Mouse (Mus musculus) G1E (cell line): ENCODE measurements around the gene Pfkm. TPM values are rescaled to one million over a fixed set of nuclear protein-coding genes. Genes with fewer than 3 reads are reported as not detected.

Experiments
- ATAC-seq: 2 replicates; pipeline ENCODE4 v1.8.0; 2016; ENCODE audit warnings: mild to moderate bottlenecking; ENCODE audit not compliant: insufficient number of reproducible peaks, poor library complexity, low FRiP score, severe bottlenecking; ENCODE audit errors: extremely low read depth
- DNase-seq: peaks from one replicate; pipeline ENCODE4 v3.0.0; 2012; ENCODE audit warnings: low spot score
- H3K27me3 ChIP-seq: 2 replicates; pipeline ENCODE4 v1.6.1; 2012; ENCODE audit warnings: mild to moderate bottlenecking, low read length, inconsistent platforms; ENCODE audit not compliant: insufficient read depth
- H3K36me3 ChIP-seq: replicated peaks from 2 replicates; pipeline ENCODE3; 2012; ENCODE audit warnings: mild to moderate bottlenecking, inconsistent platforms
- H3K4me1 ChIP-seq: 2 replicates; pipeline ENCODE4 v1.6.1; 2012; ENCODE audit warnings: low read depth, low read length, inconsistent platforms, mixed read lengths; ENCODE audit not compliant: insufficient read depth
- H3K4me3 ChIP-seq: 2 replicates; pipeline ENCODE4 v1.5.1; 2012; ENCODE audit warnings: low read depth, mild to moderate bottlenecking, inconsistent platforms, low read length, moderate library complexity, mixed read lengths
- H3K9me3 ChIP-seq: replicated peaks from 2 replicates; pipeline ENCODE4 v1.6.1; 2012; ENCODE audit warnings: inconsistent platforms
- CTCF ChIP-seq: IDR thresholded peaks from 2 replicates; pipeline ENCODE4 v1.5.1; 2012; ENCODE audit warnings: low read depth, low read length, inconsistent platforms, mixed read lengths
- GATA1 ChIP-seq: IDR thresholded peaks from 2 replicates; pipeline ENCODE4 v1.6.1; 2012; ENCODE audit warnings: borderline replicate concordance, low read length, inconsistent platforms, mixed read lengths
- GATA2 ChIP-seq: IDR thresholded peaks from 2 replicates; pipeline ENCODE4 v1.6.1; 2012; ENCODE audit warnings: low read depth, low read length, inconsistent platforms, borderline replicate concordance
- POLR2AphosphoS5 ChIP-seq: IDR thresholded peaks from 2 replicates; pipeline ENCODE4 v1.6.1; 2012; ENCODE audit warnings: low read depth, low read length, inconsistent platforms; ENCODE audit not compliant: insufficient replicate concordance
- TAL1 ChIP-seq: conservative IDR thresholded peaks from 2 replicates; pipeline ENCODE4 v1.6.1; 2012; ENCODE audit warnings: low read depth, low read length, inconsistent platforms, mixed read lengths
- polyA plus RNA-seq: library from polyadenylated mRNA; stranded (reverse); fragments of >175 nt; gene quantifications from 2 replicates; pipeline ENCODE4 v1.2.3, GENCODE M21; 2012
- total RNA-seq, 2 experiments: library from RNA; stranded (forward) in 1 of 2; stranded (reverse) in 1 of 2; fragments of 200-1000 nt in 1 of 2; fragments of >200 nt in 1 of 2; fragmentation: Nextera tagmentation in 1 of 2; gene quantifications; 2 replicates each; pipeline ENCODE4 v1.2.3; 2014 to 2017

Pfkm gene
- total and polyA plus RNA-seq, 3 experiments, result 13.3 to 48.1 (median 13.5) TPM

DNA sequence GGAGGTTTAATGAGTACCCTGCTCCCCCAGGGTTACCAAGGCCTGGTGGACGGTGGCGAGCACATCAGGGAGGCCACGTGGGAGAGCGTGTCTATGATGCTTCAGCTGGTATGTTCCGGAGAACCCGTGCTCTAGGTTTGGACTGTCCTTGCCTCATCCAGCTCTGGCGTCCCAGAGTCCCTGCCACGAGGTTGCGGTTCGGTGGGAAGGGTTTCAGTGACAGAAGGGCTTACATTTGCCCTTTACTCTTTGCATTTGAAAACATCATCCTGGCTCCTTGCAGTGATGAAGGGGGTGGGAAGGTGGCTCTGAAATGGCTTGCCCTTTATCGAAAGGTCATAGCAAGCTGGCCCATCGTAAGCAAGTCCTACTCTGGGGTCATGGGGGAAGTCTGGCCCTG, 27.0 kb downstream of the Pfkm start:
- Histone ChIP-seq H3K4me3 (no peak overlapping the region), H3K36me3 (peaks cover 92% of the 10 kb centered on the region), H3K4me1 (peaks cover 34% of the 10 kb centered on the region), H3K9me3 (no peaks in the 10 kb centered on the region), H3K27me3 (no peaks in the 10 kb centered on the region)
- no peak for TF ChIP-seq GATA1
- no peak for TF ChIP-seq TAL1
- TF ChIP-seq GATA2, result no peak
- no peak for TF ChIP-seq CTCF
- TF ChIP-seq POLR2AphosphoS5, result no peak
- DNase-seq (no peak), ATAC-seq (no peak)

DNA sequence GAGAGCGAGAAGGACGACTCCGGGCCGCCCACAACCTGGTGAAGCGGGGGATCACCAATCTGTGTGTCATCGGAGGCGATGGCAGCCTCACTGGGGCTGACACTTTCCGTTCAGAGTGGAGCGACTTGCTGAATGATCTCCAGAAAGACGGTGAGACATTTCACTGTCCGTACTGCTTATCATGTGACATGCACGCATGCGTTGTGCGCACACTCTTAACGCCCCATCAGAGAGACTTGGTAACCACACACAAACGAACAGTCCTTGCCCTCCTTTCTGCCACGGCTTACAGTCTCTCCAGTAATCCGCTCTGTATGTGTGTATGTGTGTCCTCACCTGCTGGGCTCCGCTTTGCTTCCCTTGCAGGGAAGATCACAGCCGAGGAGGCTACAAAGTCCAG, 28.4 kb downstream of the Pfkm start:
- H3K9me3 ChIP-seq, result no peaks in the 10 kb centered on the region
- H3K36me3 ChIP-seq, result peaks cover 92% of the 10 kb centered on the region
- ATAC-seq, result no peak
- H3K27me3 ChIP-seq, result no peaks in the 10 kb centered on the region
- no peak for TF ChIP-seq CTCF
- TF ChIP-seq GATA1, result no peak
- no peak for TF ChIP-seq POLR2AphosphoS5
- TF ChIP-seq GATA2, result no peak
- no peak for TF ChIP-seq TAL1
- H3K4me1 ChIP-seq, result peaks cover 24% of the 10 kb centered on the region
- no peak for DNase-seq
- no peak overlapping the region for H3K4me3 ChIP-seq

DNA sequence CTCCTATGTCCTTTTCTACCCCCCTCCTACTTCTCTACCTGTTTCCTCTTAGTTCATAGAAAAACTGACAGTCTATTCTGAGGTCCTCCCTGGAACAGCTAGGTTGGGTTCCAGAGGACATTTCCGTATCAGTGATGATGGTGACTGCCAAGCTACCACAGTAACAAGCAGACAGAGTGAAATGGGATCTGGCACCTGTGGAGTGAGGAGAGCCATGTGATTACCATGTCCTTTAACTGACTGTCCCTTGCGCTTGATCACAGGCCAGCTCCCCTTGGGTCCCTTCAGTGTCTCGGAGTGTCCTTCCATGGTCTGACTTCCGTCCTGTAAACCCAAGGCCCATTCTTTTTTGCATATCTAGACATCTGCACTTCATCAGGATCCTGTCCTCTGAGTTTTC, 38.6 kb downstream of the Pfkm start:
- TF ChIP-seq TAL1, result no peak
- no peak for TF ChIP-seq GATA1
- no peak for TF ChIP-seq CTCF
- no peak for TF ChIP-seq GATA2
- no peak for TF ChIP-seq POLR2AphosphoS5
- Histone ChIP-seq H3K27me3 (no peaks in the 10 kb centered on the region), H3K36me3 (peaks cover 99% of the 10 kb centered on the region), H3K4me3 (no peak overlapping the region), H3K4me1 (no peaks in the 10 kb centered on the region), H3K9me3 (no peaks in the 10 kb centered on the region)
- no peak for DNase-seq
- ATAC-seq, result no peak

DNA sequence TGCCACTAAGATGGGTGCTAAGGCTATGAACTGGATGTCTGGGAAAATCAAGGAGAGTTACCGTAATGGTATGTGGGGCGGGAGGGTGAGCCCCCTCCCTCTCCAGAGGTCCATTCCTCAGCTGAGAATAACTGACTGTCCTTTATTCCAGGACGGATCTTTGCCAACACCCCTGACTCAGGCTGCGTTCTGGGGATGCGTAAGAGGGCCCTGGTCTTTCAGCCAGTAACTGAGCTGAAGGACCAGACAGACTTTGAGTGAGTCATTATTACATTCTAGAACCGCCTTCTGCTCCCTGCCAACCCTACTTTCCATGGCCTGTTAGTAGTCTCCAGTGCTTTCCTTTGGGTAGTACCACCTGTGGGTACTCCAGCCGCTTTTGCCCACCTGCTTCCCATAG, 39.1 kb downstream of the Pfkm start:
- no peak for DNase-seq
- no peak for TF ChIP-seq TAL1
- no peak for TF ChIP-seq CTCF
- TF ChIP-seq GATA2, result no peak
- no peak for TF ChIP-seq GATA1
- no peak for TF ChIP-seq POLR2AphosphoS5
- no peak for ATAC-seq
- no peaks in the 10 kb centered on the region for H3K9me3 ChIP-seq
- peaks cover 99% of the 10 kb centered on the region for H3K36me3 ChIP-seq
- no peaks in the 10 kb centered on the region for H3K27me3 ChIP-seq
- H3K4me1 ChIP-seq, result no peaks in the 10 kb centered on the region
- no peak overlapping the region for H3K4me3 ChIP-seq

- Histone ChIP-seq H3K27me3 (no peaks in the 10 kb centered on the region), H3K9me3 (no peaks in the 10 kb centered on the region), H3K36me3 (peaks cover 99% of the 10 kb centered on the region), H3K4me1 (no peaks in the 10 kb centered on the region), H3K4me3 (no peak overlapping the region)
- TF ChIP-seq GATA2, result no peak
- TF ChIP-seq POLR2AphosphoS5, result no peak
- no peak for TF ChIP-seq TAL1
- TF ChIP-seq CTCF, result no peak
- TF ChIP-seq GATA1, result no peak
- DNase-seq (no peak), ATAC-seq (no peak)
Measured at GRCm38 (mm10) chr15:98131942-98132655, 39.7 kb downstream of the Pfkm start.

- DNase-seq (no peak), ATAC-seq (no peak)
- Histone ChIP-seq H3K4me1 (no peaks in the 10 kb centered on the region), H3K4me3 (no peak overlapping the region), H3K9me3 (no peaks in the 10 kb centered on the region), H3K27me3 (no peaks in the 10 kb centered on the region), H3K36me3 (peaks cover 96% of the 10 kb centered on the region)
- TF ChIP-seq TAL1 (no peak), CTCF (no peak), GATA2 (no peak), POLR2AphosphoS5 (no peak), GATA1 (no peak)
Measured at GRCm38 (mm10) chr15:98133471-98133870, 41.1 kb downstream of the Pfkm start.
